Mouse (Mus musculus) hindbrain, embryonic 10.5 days (tissue): ENCODE data around the gene Fam234b. TPM values are rescaled to one million over a fixed set of nuclear protein-coding genes. Genes with fewer than 3 reads are reported as not detected.

ENCODE experiments used
- DNase-seq: peaks from one replicate; pipeline ENCODE4 v3.0.0-alpha.2; 2017; ENCODE audit warnings: low spot score
- H3K27ac ChIP-seq: fragments of 300-500 bp; sonication (generic); 2 replicates; pipeline ENCODE4 v1.5.1; 2016; ENCODE audit warnings: mild to moderate bottlenecking, moderate library complexity
- H3K27me3 ChIP-seq: fragments of 300-500 bp; sonication (generic); 2 replicates; pipeline ENCODE4 v1.6.1; 2016; ENCODE audit warnings: mild to moderate bottlenecking; ENCODE audit not compliant: poor library complexity, insufficient read depth, severe bottlenecking
- H3K36me3 ChIP-seq: fragments of 300-500 bp; sonication (generic); 2 replicates; pipeline ENCODE4 v1.6.1; 2016; ENCODE audit warnings: mild to moderate bottlenecking, moderate library complexity
- H3K4me1 ChIP-seq: fragments of 300-500 bp; sonication (generic); replicated peaks from 2 replicates; pipeline ENCODE4 v1.6.1; 2016; ENCODE audit warnings: mild to moderate bottlenecking
- H3K4me3 ChIP-seq: fragments of 300-500 bp; sonication (generic); 2 replicates; pipeline ENCODE4 v1.5.1; 2016; ENCODE audit warnings: mild to moderate bottlenecking, moderate library complexity
- H3K9me3 ChIP-seq: fragments of 300-500 bp; sonication (generic); 2 replicates; pipeline ENCODE4 v1.6.1; 2016; ENCODE audit warnings: mild to moderate bottlenecking, moderate library complexity
- WGBS: fragments of 180-500 bp; shearing (Covaris S2); methylation state at CpG from one replicate; pipeline ENCODE4 v1.1.7; 2016; 5-methylcytosine and 5-hydroxymethylcytosine counted together
- polyA plus RNA-seq: library from polyadenylated mRNA; unstranded; fragments of >200 nt; fragmentation: Nextera tagmentation; extraction: Ambion mirVana; gene quantifications from 2 replicates; pipeline ENCODE4 v1.2.1, GENCODE M21; 2016

Gene Fam234b
- polyA plus RNA-seq, 1 experiment from 2014 or later: 28.0 TPM

DNA sequence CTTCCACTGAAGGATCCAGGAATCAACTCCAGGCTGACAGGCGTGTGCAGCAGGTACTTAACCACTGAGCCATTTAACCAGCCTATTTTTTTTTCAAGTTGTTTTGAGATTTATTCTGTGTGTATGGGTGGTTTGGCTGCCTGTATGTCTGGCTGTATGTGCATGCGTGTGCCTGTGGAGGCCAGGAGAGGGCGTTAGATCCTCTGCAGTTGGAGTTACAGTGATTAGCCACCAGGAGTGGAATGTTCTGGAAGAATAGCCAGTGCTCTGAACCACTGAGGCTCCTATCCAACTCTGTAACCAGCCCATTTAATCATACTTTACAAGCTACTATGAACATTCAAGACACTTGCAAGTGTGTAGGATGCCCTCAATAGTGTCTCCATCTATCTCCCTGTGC, 38.8 kb downstream of the Fam234b start:
- H3K27ac ChIP-seq: no peak overlapping the region
- no peaks in the 10 kb centered on the region for H3K9me3 ChIP-seq
- H3K36me3 ChIP-seq: peaks cover 14% of the 10 kb centered on the region
- H3K4me1 ChIP-seq: peaks cover 19% of the 10 kb centered on the region
- no peak overlapping the region for H3K4me3 ChIP-seq
- WGBS: 85% methylated on average over 3 of the region's 3 CpGs
- H3K27me3 ChIP-seq: no peaks in the 10 kb centered on the region
- no peak for DNase-seq

- peaks cover 12% of the 10 kb centered on the region for H3K36me3 ChIP-seq
- H3K4me1 ChIP-seq: peaks cover 25% of the 10 kb centered on the region
- no peaks in the 10 kb centered on the region for H3K9me3 ChIP-seq
- DNase-seq: no peak
- H3K27ac ChIP-seq: no peak overlapping the region
- 81% methylated on average over 14 of the region's 14 CpGs for WGBS
- H3K27me3 ChIP-seq: no peaks in the 10 kb centered on the region
- no peak overlapping the region for H3K4me3 ChIP-seq
These were observed 39.5 kb downstream of the Fam234b start for GRCm38 (mm10) chr6:135237326-135237725.

GRCm38 (mm10) chr6:135238211-135238610, 40.4 kb downstream of the Fam234b start:
- Histone ChIP-seq H3K36me3 (peaks cover 12% of the 10 kb centered on the region), H3K4me1 (peaks cover 17% of the 10 kb centered on the region), H3K27me3 (no peaks in the 10 kb centered on the region), H3K9me3 (no peaks in the 10 kb centered on the region), H3K27ac (no peak overlapping the region), H3K4me3 (no peak overlapping the region)
- DNase-seq: no peak
- 48% methylated on average over 4 of the region's 4 CpGs for WGBS

- H3K4me1 ChIP-seq: peaks cover 17% of the 10 kb centered on the region; the same call in 1 of the 2 replicates
- H3K27me3 ChIP-seq: no peaks in the 10 kb centered on the region
- no peak overlapping the region for H3K4me3 ChIP-seq
- DNase-seq: no peak
- no peaks in the 10 kb centered on the region for H3K9me3 ChIP-seq
- WGBS: 95% methylated on average over 8 of the region's 8 CpGs
- no peak overlapping the region for H3K27ac ChIP-seq
- H3K36me3 ChIP-seq: no peaks in the 10 kb centered on the region
These were observed 42.6 kb downstream of the Fam234b start for GRCm38 (mm10) chr6:135240361-135240760.

- WGBS: 79% methylated on average over 8 of the region's 8 CpGs
- 0 out of 2 replicates have a peak, but pooled peaks cover 3% of the 10 kb centered on the region for H3K27me3 ChIP-seq
- no peak overlapping the region for H3K27ac ChIP-seq
- H3K4me3 ChIP-seq: no peak overlapping the region
- peaks cover 12% of the 10 kb centered on the region; the same call in 1 of the 2 replicates for H3K4me1 ChIP-seq
- no peak for DNase-seq
- H3K9me3 ChIP-seq: no peaks in the 10 kb centered on the region
- H3K36me3 ChIP-seq: no peaks in the 10 kb centered on the region
These were observed 47.8 kb downstream of the Fam234b start for GRCm38 (mm10) chr6:135245586-135245985.

- Histone ChIP-seq H3K9me3 (no peaks in the 10 kb centered on the region), H3K27ac (no peak overlapping the region), H3K27me3 (peaks cover 13% of the 10 kb centered on the region), H3K4me3 (no peak overlapping the region), H3K4me1 (peaks cover 20% of the 10 kb centered on the region), H3K36me3 (no peaks in the 10 kb centered on the region)
- no peak for DNase-seq
- WGBS: 72% methylated on average over 6 of the region's 6 CpGs
These were observed 50.1 kb downstream of the Fam234b start for GRCm38 (mm10) chr6:135247861-135248260.

- H3K36me3 ChIP-seq: no peaks in the 10 kb centered on the region
- H3K27me3 ChIP-seq: peaks cover 13% of the 10 kb centered on the region
- no peaks in the 10 kb centered on the region for H3K9me3 ChIP-seq
- DNase-seq: peak; percentile 72
- 64% methylated on average over 19 of the region's 19 CpGs for WGBS
- H3K4me3 ChIP-seq: no peak overlapping the region
- H3K27ac ChIP-seq: 0 out of 2 replicates have a peak overlapping the region, but pooled peaks have one; percentile 13
- H3K4me1 ChIP-seq: peaks cover 22% of the 10 kb centered on the region
These were observed 52.2 kb downstream of the Fam234b start for GRCm38 (mm10) chr6:135249846-135250531.

DNA sequence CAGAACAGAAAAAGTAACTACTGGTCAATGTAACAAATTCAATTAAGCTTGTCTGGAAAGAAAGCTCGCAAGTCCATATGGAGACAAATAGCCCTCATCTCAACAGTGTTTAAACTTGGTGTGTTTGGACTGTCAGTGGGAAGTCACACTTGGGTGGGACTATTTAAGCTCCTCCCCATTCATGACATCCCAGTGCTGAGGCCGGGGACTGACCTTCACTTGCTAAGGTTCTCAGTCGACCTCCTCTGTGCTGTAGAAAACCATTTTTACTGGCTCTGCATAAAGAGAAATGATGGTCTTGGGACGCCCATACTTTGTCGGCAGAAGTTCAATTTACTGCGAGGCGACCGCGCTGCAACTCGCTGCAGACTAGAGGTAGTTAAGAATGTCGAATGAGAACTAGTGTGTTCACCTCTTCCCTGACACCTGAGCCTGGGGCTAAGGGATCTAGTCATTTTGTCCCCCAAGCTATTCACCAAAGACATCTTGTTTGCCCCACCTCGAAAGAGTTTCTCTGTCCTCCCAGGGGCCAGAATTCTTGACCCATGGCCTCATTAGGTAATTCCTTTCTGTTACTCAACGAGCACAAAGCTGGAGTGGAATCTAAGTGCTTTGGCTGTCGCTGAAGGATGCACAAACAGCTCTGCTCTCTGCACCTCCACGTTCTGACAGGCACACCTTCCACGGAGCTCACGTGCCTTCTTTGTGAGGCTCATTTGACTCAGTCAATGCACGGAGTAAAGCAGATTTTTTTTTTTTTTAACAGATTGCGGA, 53.3 kb downstream of the Fam234b start:
- Histone ChIP-seq H3K36me3 (no peaks in the 10 kb centered on the region), H3K27ac (peak overlapping the region; percentile 43), H3K9me3 (0 out of 2 replicates have a peak, but pooled peaks cover 6% of the 10 kb centered on the region), H3K27me3 (peaks cover 13% of the 10 kb centered on the region), H3K4me1 (peaks cover 22% of the 10 kb centered on the region), H3K4me3 (no peak overlapping the region)
- DNase-seq: no peak
- WGBS: 74% methylated on average over 19 of the region's 19 CpGs

GRCm38 (mm10) chr6:135251849-135252727, 54.3 kb downstream of the Fam234b start:
- Histone ChIP-seq H3K9me3 (0 out of 2 replicates have a peak, but pooled peaks cover 6% of the 10 kb centered on the region), H3K4me1 (peaks cover 22% of the 10 kb centered on the region), H3K4me3 (peak overlapping the region; percentile 36), H3K36me3 (no peaks in the 10 kb centered on the region), H3K27me3 (peaks cover 13% of the 10 kb centered on the region), H3K27ac (peak overlapping the region; percentile 83)
- no peak for DNase-seq
- 51% methylated on average over 24 of the region's 24 CpGs for WGBS

- H3K4me3 ChIP-seq: peak overlapping the region; percentile 36
These were observed 54.9 kb downstream of the Fam234b start for GRCm38 (mm10) chr6:135252728-135253077.

DNA sequence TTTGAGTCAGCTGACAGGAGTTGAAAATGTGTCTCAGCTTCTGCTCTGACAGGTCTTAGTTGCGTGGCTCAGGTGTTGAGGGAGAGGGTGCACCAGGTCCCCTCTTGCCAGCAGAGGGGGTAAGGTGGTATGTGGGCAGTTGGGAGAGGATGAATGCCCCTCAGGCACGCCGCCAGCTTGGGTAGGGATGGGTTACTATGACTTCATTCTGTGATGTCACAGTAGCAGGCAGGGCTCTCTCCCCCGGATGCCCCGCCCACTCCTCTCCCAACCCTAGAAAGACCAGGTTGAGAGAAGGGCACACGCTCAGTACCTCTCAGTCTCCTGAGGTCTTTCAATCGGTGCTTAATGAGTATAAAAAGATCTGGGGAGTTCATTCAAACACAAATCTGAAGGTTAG, 56.4 kb downstream of the Fam234b start, which contains the start of gene Gsg1:
Gene Gsg1 (minus strand): TSS at position 199 of the 400 bp plus-strand sequence.
- 0 out of 2 replicates have a peak, but pooled peaks cover 6% of the 10 kb centered on the region for H3K9me3 ChIP-seq
- 78% methylated on average over 7 of the region's 7 CpGs for WGBS
- no peak for DNase-seq
- peak within 1 kb of the TSS; percentile 83; the same call in 1 of the 2 replicates for H3K27ac ChIP-seq
- peaks cover 13% of the 10 kb centered on the region for H3K27me3 ChIP-seq
- H3K4me3 ChIP-seq: no peak within 1 kb of the TSS
- H3K4me1 ChIP-seq: peaks cover 22% of the 10 kb centered on the region
- H3K36me3 ChIP-seq: no peaks in the 10 kb centered on the region

More at GRCm38 (mm10) chr6:135252728-135253077, 54.9 kb downstream of the Fam234b start:
- 4% methylated on average over 16 of the region's 16 CpGs for WGBS
- no peaks in the 10 kb centered on the region for H3K36me3 ChIP-seq
- H3K27me3 ChIP-seq: peaks cover 13% of the 10 kb centered on the region
- H3K9me3 ChIP-seq: 0 out of 2 replicates have a peak, but pooled peaks cover 6% of the 10 kb centered on the region
- H3K4me1 ChIP-seq: peaks cover 22% of the 10 kb centered on the region
- peak overlapping the region; percentile 83 for H3K27ac ChIP-seq
- DNase-seq: peak; percentile 87

DNA sequence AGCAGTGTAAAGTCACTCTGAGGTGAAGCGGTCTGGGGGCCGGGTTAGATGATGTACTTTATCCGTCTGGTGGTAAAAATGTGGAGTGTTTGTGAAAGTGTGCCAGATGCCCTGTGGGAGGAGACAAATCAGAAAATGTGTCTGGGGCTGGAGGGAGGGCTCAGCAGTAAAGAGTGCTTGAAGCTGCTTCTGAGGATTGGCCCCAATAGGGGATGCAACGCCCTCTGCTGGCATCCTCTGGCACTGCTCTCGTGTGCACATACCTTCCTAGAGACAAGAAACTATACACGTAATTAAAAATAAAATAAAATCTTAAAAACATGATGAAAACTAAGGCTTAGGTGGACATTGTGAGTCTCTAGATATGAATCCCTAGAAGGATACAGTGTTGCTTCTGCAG, 62.7 kb downstream of the Fam234b start:
- Histone ChIP-seq H3K27me3 (no peaks in the 10 kb centered on the region), H3K4me3 (no peak overlapping the region), H3K36me3 (no peaks in the 10 kb centered on the region), H3K9me3 (0 out of 2 replicates have a peak, but pooled peaks cover 11% of the 10 kb centered on the region), H3K27ac (no peak overlapping the region), H3K4me1 (no peaks in the 10 kb centered on the region)
- no peak for DNase-seq
- 91% methylated on average over 6 of the region's 6 CpGs for WGBS
